Mouse (Mus musculus) limb, embryonic 15.5 days (tissue): ENCODE data around the gene Mov10. TPM values are rescaled to one million over a fixed set of nuclear protein-coding genes. Genes with fewer than 3 reads are reported as not detected.

Experiments
- ATAC-seq: fragments of 200-750 bp; cut with Nextera tagmentation; 2 replicates; pipeline ENCODE4 v1.8.0; 2017; ENCODE audit warnings: low read depth, moderate TSS enrichment; ENCODE audit not compliant: insufficient number of reproducible peaks, low FRiP score, low TSS enrichment
- H3K27ac ChIP-seq: fragments of 300-500 bp; sonication (generic); 2 replicates; pipeline ENCODE4 v1.5.1; 2015; ENCODE audit warnings: moderate library complexity, mild to moderate bottlenecking, inconsistent platforms
- H3K27me3 ChIP-seq: fragments of 300-500 bp; sonication (generic); 2 replicates; pipeline ENCODE4 v1.6.1; 2015; ENCODE audit warnings: inconsistent platforms
- H3K36me3 ChIP-seq: fragments of 300-500 bp; sonication (generic); 2 replicates; pipeline ENCODE4 v1.6.1; 2015; ENCODE audit warnings: inconsistent platforms
- H3K4me1 ChIP-seq: fragments of 300-500 bp; sonication (generic); 2 replicates; pipeline ENCODE4 v1.6.1; 2015; ENCODE audit warnings: inconsistent platforms
- H3K4me2 ChIP-seq: fragments of 300-500 bp; sonication (generic); 2 replicates; pipeline ENCODE4 v1.6.1; 2015; ENCODE audit warnings: mild to moderate bottlenecking, inconsistent platforms
- H3K4me3 ChIP-seq: fragments of 300-500 bp; sonication (generic); 2 replicates; pipeline ENCODE4 v1.5.1; 2015; ENCODE audit warnings: mild to moderate bottlenecking, inconsistent platforms
- H3K9ac ChIP-seq: fragments of 300-500 bp; sonication (generic); 2 replicates; pipeline ENCODE4 v1.6.1; 2015; ENCODE audit warnings: inconsistent platforms
- H3K9me3 ChIP-seq: fragments of 300-500 bp; sonication (generic); 2 replicates; pipeline ENCODE4 v1.6.1; 2016; ENCODE audit warnings: inconsistent platforms
- WGBS: fragments of 180-500 bp; shearing (Covaris S2); methylation state at CpG from one replicate; pipeline ENCODE4 v1.1.7; 2015; 5-methylcytosine and 5-hydroxymethylcytosine counted together
- polyA plus RNA-seq: library from polyadenylated mRNA; unstranded; fragments of >200 nt; fragmentation: Nextera tagmentation; extraction: Ambion mirVana; gene quantifications from 2 replicates; pipeline ENCODE4 v1.2.1, GENCODE M21; 2015

Mov10 gene
- polyA plus RNA-seq, 1 experiment from 2014 or later = 50.7 TPM

GRCm38 (mm10) chr3:104801481-104801880 is 16.9 kb downstream of the Mov10 start:
- Histone ChIP-seq H3K4me3 (no peak overlapping the region), H3K9me3 (no peaks in the 10 kb centered on the region), H3K4me1 (no peaks in the 10 kb centered on the region), H3K4me2 (no peak overlapping the region), H3K27ac (no peak overlapping the region), H3K9ac (no peak overlapping the region), H3K36me3 (peaks cover 74% of the 10 kb centered on the region), H3K27me3 (no peaks in the 10 kb centered on the region)
- ATAC-seq = no peak
- 91% methylated on average over 6 of the region's 6 CpGs for WGBS

- Histone ChIP-seq H3K36me3 (peaks cover 82% of the 10 kb centered on the region), H3K4me2 (no peak overlapping the region), H3K4me1 (peaks cover 6% of the 10 kb centered on the region), H3K27me3 (no peaks in the 10 kb centered on the region), H3K9ac (no peak overlapping the region), H3K9me3 (no peaks in the 10 kb centered on the region), H3K4me3 (no peak overlapping the region), H3K27ac (no peak overlapping the region)
- no peak for ATAC-seq
- 91% methylated on average over 11 of the region's 11 CpGs for WGBS
Observed at GRCm38 (mm10) chr3:104800681-104801080, 17.7 kb downstream of the Mov10 start.

GRCm38 (mm10) chr3:104796430-104797082 is 21.8 kb downstream of the Mov10 start:
- Histone ChIP-seq H3K27me3 (no peaks in the 10 kb centered on the region), H3K4me2 (no peak overlapping the region), H3K4me1 (peaks cover 47% of the 10 kb centered on the region), H3K4me3 (no peak overlapping the region), H3K9ac (no peak overlapping the region), H3K36me3 (peaks cover 70% of the 10 kb centered on the region), H3K27ac (0 out of 2 replicates have a peak overlapping the region, but pooled peaks have one; percentile 83), H3K9me3 (no peaks in the 10 kb centered on the region)
- no peak for ATAC-seq
- 66% methylated on average over 15 of the region's 15 CpGs for WGBS

- Histone ChIP-seq H3K4me1 (peaks cover 55% of the 10 kb centered on the region), H3K4me3 (no peak overlapping the region), H3K36me3 (peaks cover 62% of the 10 kb centered on the region), H3K4me2 (no peak overlapping the region), H3K9me3 (no peaks in the 10 kb centered on the region), H3K9ac (no peak overlapping the region), H3K27ac (peak overlapping the region; percentile 83), H3K27me3 (no peaks in the 10 kb centered on the region)
- 58% methylated on average over 15 of the region's 15 CpGs for WGBS
- no peak for ATAC-seq
Observed at GRCm38 (mm10) chr3:104795661-104796340, 22.6 kb downstream of the Mov10 start.

- peaks cover 63% of the 10 kb centered on the region for H3K4me1 ChIP-seq
- no peak overlapping the region for H3K4me3 ChIP-seq
- no peak for ATAC-seq
- peak overlapping the region; percentile 83 for H3K27ac ChIP-seq
- H3K9ac ChIP-seq = no peak overlapping the region
- peaks cover 54% of the 10 kb centered on the region for H3K36me3 ChIP-seq
- H3K4me2 ChIP-seq = no peak overlapping the region
- no peaks in the 10 kb centered on the region for H3K27me3 ChIP-seq
- H3K9me3 ChIP-seq = no peaks in the 10 kb centered on the region
- WGBS = 45% methylated on average over 12 of the region's 12 CpGs
Observed at GRCm38 (mm10) chr3:104794953-104795470, 23.4 kb downstream of the Mov10 start.

- Histone ChIP-seq H3K9me3 (no peaks in the 10 kb centered on the region), H3K4me1 (peaks cover 67% of the 10 kb centered on the region), H3K27ac (peak overlapping the region; percentile 83), H3K27me3 (no peaks in the 10 kb centered on the region), H3K36me3 (peaks cover 46% of the 10 kb centered on the region), H3K9ac (no peak overlapping the region), H3K4me2 (peak overlapping the region; percentile 17; the same call in 1 of the 2 replicates), H3K4me3 (peak overlapping the region; percentile 8; the same call in 1 of the 2 replicates)
- peak; percentile 80 for ATAC-seq
- WGBS = 50% methylated on average over 20 of the region's 20 CpGs
Observed at GRCm38 (mm10) chr3:104793871-104794828, 24.2 kb downstream of the Mov10 start.

- 0 out of 2 replicates have a peak overlapping the region, but pooled peaks have one; percentile 89 for H3K27ac ChIP-seq
- peak overlapping the region; percentile 6; the same call in 1 of the 2 replicates for H3K4me2 ChIP-seq
- H3K9me3 ChIP-seq = no peaks in the 10 kb centered on the region
- 61% methylated on average over 15 of the region's 15 CpGs for WGBS
- peaks cover 70% of the 10 kb centered on the region for H3K4me1 ChIP-seq
- no peak for ATAC-seq
- H3K4me3 ChIP-seq = no peak overlapping the region
- H3K27me3 ChIP-seq = no peaks in the 10 kb centered on the region
- no peak overlapping the region for H3K9ac ChIP-seq
- peaks cover 38% of the 10 kb centered on the region for H3K36me3 ChIP-seq
Observed at GRCm38 (mm10) chr3:104792360-104793270, 25.7 kb downstream of the Mov10 start.

GRCm38 (mm10) chr3:104791671-104792070 is 26.7 kb downstream of the Mov10 start:
- Histone ChIP-seq H3K9me3 (no peaks in the 10 kb centered on the region), H3K4me1 (peaks cover 70% of the 10 kb centered on the region), H3K27ac (peak overlapping the region; percentile 89), H3K36me3 (peaks cover 28% of the 10 kb centered on the region), H3K4me2 (peak overlapping the region; percentile 72), H3K27me3 (no peaks in the 10 kb centered on the region), H3K9ac (no peak overlapping the region), H3K4me3 (peak overlapping the region; percentile 75; the same call in 1 of the 2 replicates)
- 79% methylated on average over 8 of the region's 8 CpGs for WGBS
- no peak for ATAC-seq

GRCm38 (mm10) chr3:104791017-104791416 is 27.3 kb downstream of the Mov10 start:
- peaks cover 68% of the 10 kb centered on the region for H3K4me1 ChIP-seq

GRCm38 (mm10) chr3:104790401-104790937 is 27.9 kb downstream of the Mov10 start:
- peak overlapping the region; percentile 75 for H3K4me3 ChIP-seq
- 5% methylated on average over 6 of the region's 6 CpGs for WGBS
- peaks cover 3% of the 10 kb centered on the region for H3K27me3 ChIP-seq
- H3K36me3 ChIP-seq = peaks cover 16% of the 10 kb centered on the region
- H3K9me3 ChIP-seq = no peaks in the 10 kb centered on the region
- peak overlapping the region; percentile 72 for H3K4me2 ChIP-seq
- H3K9ac ChIP-seq = peak overlapping the region; percentile 64
- H3K27ac ChIP-seq = peak overlapping the region; percentile 89
- H3K4me1 ChIP-seq = peaks cover 62% of the 10 kb centered on the region
- peak; percentile 36 for ATAC-seq

More at GRCm38 (mm10) chr3:104791017-104791416, 27.3 kb downstream of the Mov10 start:
- 0 out of 2 replicates have a peak overlapping the region, but pooled peaks have one; percentile 35 for H3K9ac ChIP-seq
- peak overlapping the region; percentile 89 for H3K27ac ChIP-seq
- no peaks in the 10 kb centered on the region for H3K27me3 ChIP-seq
- H3K36me3 ChIP-seq = peaks cover 22% of the 10 kb centered on the region
- H3K4me3 ChIP-seq = peak overlapping the region; percentile 75
- 24% methylated on average over 4 of the region's 4 CpGs for WGBS
- no peak for ATAC-seq
- no peaks in the 10 kb centered on the region for H3K9me3 ChIP-seq
- H3K4me2 ChIP-seq = peak overlapping the region; percentile 72
